Mouse (Mus musculus) limb, embryonic 11.5 days (tissue): ENCODE results near the gene Il17ra. TPM values are rescaled to one million over a fixed set of nuclear protein-coding genes. Genes with fewer than 3 reads are reported as not detected.

Experiments used
- ATAC-seq: fragments of 200-750 bp; cut with Nextera tagmentation; 2 replicates; pipeline ENCODE4 v1.8.0; 2017; ENCODE audit warnings: low read depth; ENCODE audit not compliant: insufficient number of reproducible peaks, low FRiP score, low TSS enrichment
- DNase-seq: peaks from one replicate; pipeline ENCODE4 v3.0.0-alpha.2; 2015; ENCODE audit warnings: low spot score
- H3K27ac ChIP-seq: fragments of 300-500 bp; sonication (generic); replicated peaks from 2 replicates; pipeline ENCODE4 v1.5.1; 2014; ENCODE audit warnings: low read depth, mild to moderate bottlenecking, low read length
- H3K27me3 ChIP-seq: fragments of 300-500 bp; sonication (generic); 2 replicates; pipeline ENCODE4 v1.6.1; 2014; ENCODE audit warnings: mild to moderate bottlenecking, low read length, mixed read lengths; ENCODE audit not compliant: control insufficient read depth, insufficient read depth
- H3K36me3 ChIP-seq: fragments of 300-500 bp; sonication (generic); 2 replicates; pipeline ENCODE4 v1.6.1; 2014; ENCODE audit warnings: mild to moderate bottlenecking, low read length, moderate library complexity, mixed read lengths; ENCODE audit not compliant: control insufficient read depth, insufficient read depth
- H3K4me1 ChIP-seq: fragments of 300-500 bp; sonication (generic); 2 replicates; pipeline ENCODE4 v1.6.1; 2014; ENCODE audit warnings: low read length, mixed read lengths; ENCODE audit not compliant: control insufficient read depth, insufficient read depth
- H3K4me2 ChIP-seq: fragments of 300-500 bp; sonication (generic); 2 replicates; pipeline ENCODE4 v1.6.1; 2014; ENCODE audit warnings: low read depth, mild to moderate bottlenecking, moderate library complexity; ENCODE audit not compliant: severe bottlenecking
- H3K4me3 ChIP-seq: fragments of 300-500 bp; sonication (generic); 2 replicates; pipeline ENCODE4 v1.5.1; 2014; ENCODE audit warnings: low read depth, low read length
- H3K9ac ChIP-seq: fragments of 300-500 bp; sonication (generic); 2 replicates; pipeline ENCODE4 v1.6.1; 2014; ENCODE audit warnings: mild to moderate bottlenecking, low read length
- H3K9me3 ChIP-seq: fragments of 300-500 bp; sonication (generic); 2 replicates; pipeline ENCODE4 v1.6.1; 2016; ENCODE audit warnings: low read length; ENCODE audit not compliant: control insufficient read depth
- WGBS: fragments of 180-500 bp; shearing (Covaris S2); extraction: QIAGEN DNeasy Blood & Tissue Kit; methylation state at CpG from one replicate; pipeline ENCODE4 v1.1.7; 2014; 5-methylcytosine and 5-hydroxymethylcytosine counted together
- polyA plus RNA-seq: library from polyadenylated mRNA; unstranded; fragments of >200 nt; fragmentation: Nextera tagmentation; extraction: Ambion mirVana; gene quantifications from 2 replicates; pipeline ENCODE4 v1.2.1, GENCODE M21; 2014

Gene Il17ra
- polyA plus RNA-seq, 1 experiment from 2014 or later = 1.9 TPM

DNA sequence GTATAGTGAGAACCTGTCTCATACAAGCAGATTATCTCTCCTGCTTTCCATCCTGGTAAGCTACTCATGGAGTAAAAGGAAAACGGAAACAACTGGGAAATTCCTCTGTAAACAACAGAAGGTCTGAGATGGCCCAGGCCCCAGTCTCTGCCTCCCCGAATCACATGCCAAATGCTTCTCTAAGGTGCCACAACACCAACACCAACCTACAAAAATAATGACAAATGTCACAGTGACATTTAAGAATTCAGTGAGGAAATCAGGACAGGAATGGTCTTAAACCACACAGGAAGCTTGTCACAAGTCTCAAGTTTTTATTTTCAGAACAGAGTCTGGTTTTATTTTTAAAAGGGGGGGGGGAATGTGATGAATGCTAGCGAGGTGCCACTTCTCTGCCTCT, 25.6 kb downstream of the Il17ra start:
- DNase-seq = no peak
- Histone ChIP-seq H3K4me2 (no peak overlapping the region), H3K9ac (no peak overlapping the region), H3K9me3 (no peaks in the 10 kb centered on the region), H3K36me3 (no peaks in the 10 kb centered on the region), H3K4me1 (peaks cover 11% of the 10 kb centered on the region), H3K27ac (no peak overlapping the region), H3K27me3 (peaks cover 24% of the 10 kb centered on the region), H3K4me3 (no peak overlapping the region)
- 68% methylated on average over 3 of the region's 3 CpGs for WGBS
- no peak for ATAC-seq

DNA sequence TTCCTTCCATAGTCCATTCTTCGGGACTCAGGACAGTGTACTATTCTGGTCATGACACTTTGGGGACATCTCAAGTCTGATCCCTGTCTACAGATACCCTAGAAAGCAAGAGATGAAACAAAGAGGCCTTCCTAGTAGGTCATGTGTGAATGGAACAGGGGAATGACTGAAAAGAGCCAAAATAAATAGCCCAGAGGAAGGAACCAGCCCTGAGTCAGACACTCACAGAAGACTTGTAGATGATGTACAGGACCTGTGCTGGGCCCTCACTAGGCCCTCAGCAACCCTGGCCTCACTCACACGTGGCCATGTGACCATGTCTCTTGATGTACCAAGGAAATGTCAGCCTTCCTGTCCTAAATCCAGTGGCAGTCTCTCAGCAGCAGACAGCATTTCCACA, 26.4 kb downstream of the Il17ra start:
- no peak overlapping the region for H3K9ac ChIP-seq
- no peaks in the 10 kb centered on the region for H3K9me3 ChIP-seq
- H3K27ac ChIP-seq = no peak overlapping the region
- WGBS = 61% methylated on average over 2 of the region's 2 CpGs
- no peak overlapping the region for H3K4me2 ChIP-seq
- H3K36me3 ChIP-seq = no peaks in the 10 kb centered on the region
- no peak for DNase-seq
- H3K4me1 ChIP-seq = peaks cover 13% of the 10 kb centered on the region
- H3K4me3 ChIP-seq = no peak overlapping the region
- ATAC-seq = no peak
- H3K27me3 ChIP-seq = peaks cover 25% of the 10 kb centered on the region

DNA sequence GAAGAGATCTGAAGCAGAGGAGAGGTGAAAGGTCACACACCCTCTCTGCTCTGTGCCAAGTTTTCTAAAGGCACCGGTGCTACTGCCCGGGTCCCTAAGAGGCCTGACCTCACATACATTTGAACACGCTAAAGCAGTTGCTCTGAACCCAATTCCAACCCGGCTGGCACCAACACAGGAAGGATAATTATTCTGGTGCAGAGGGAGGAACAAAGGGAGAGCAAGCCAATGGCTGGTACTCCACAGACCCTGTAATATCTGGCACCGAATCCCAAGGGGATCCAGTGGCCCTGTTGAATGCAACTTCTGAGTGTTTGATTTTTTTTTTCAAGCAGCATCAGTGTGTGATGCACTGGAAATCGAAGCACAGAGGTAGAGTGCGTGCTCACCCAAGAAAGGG, 28.0 kb downstream of the Il17ra start:
- Histone ChIP-seq H3K9me3 (no peaks in the 10 kb centered on the region), H3K27me3 (peaks cover 29% of the 10 kb centered on the region), H3K36me3 (no peaks in the 10 kb centered on the region), H3K4me1 (peaks cover 15% of the 10 kb centered on the region), H3K4me2 (no peak overlapping the region), H3K9ac (no peak overlapping the region), H3K4me3 (no peak overlapping the region), H3K27ac (no peak overlapping the region)
- WGBS = 52% methylated on average over 7 of the region's 7 CpGs
- ATAC-seq = no peak
- no peak for DNase-seq

DNA sequence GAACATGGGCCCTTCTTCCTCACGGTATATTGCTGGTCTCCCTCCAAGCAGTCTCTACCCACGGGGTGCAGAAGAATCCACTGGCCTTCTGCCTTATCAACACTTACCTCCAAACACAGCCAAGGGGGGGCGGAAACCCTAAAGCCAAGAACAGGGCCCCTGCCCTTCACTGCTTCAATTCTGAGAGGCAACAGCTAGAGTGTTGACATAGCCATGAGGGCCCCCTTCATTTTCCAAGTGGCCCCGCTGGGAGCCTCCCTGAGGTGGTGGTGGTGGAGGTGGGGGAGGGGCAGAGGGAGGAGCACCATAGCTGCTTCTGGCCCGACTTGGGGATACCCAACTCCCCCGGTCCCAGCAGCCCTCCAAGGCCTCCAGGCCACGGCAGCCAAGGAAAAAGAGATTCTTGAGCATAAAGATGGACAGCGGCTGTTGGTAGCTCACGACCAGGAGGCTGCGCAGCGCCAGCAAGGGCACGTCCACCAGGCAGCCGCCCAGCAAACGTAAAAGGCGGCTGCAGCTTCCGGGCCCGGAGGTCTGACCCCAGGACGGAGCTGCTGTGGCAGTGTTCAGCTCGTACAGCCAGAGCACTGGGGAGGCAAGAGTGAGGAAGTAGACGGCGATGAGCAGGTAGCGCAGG, 28.9 kb downstream of the Il17ra start:
- 0 out of 2 replicates have a peak, but pooled peaks have one; percentile 2 for ATAC-seq
- H3K4me1 ChIP-seq = peaks cover 15% of the 10 kb centered on the region
- no peak for DNase-seq
- 11% methylated on average over 22 of the region's 22 CpGs for WGBS
- peaks cover 29% of the 10 kb centered on the region for H3K27me3 ChIP-seq
- H3K36me3 ChIP-seq = no peaks in the 10 kb centered on the region
- peak overlapping the region; percentile 72 for H3K4me3 ChIP-seq
- H3K9me3 ChIP-seq = no peaks in the 10 kb centered on the region
- H3K27ac ChIP-seq = no peak overlapping the region
- no peak overlapping the region for H3K9ac ChIP-seq
- H3K4me2 ChIP-seq = peak overlapping the region; percentile 99

DNA sequence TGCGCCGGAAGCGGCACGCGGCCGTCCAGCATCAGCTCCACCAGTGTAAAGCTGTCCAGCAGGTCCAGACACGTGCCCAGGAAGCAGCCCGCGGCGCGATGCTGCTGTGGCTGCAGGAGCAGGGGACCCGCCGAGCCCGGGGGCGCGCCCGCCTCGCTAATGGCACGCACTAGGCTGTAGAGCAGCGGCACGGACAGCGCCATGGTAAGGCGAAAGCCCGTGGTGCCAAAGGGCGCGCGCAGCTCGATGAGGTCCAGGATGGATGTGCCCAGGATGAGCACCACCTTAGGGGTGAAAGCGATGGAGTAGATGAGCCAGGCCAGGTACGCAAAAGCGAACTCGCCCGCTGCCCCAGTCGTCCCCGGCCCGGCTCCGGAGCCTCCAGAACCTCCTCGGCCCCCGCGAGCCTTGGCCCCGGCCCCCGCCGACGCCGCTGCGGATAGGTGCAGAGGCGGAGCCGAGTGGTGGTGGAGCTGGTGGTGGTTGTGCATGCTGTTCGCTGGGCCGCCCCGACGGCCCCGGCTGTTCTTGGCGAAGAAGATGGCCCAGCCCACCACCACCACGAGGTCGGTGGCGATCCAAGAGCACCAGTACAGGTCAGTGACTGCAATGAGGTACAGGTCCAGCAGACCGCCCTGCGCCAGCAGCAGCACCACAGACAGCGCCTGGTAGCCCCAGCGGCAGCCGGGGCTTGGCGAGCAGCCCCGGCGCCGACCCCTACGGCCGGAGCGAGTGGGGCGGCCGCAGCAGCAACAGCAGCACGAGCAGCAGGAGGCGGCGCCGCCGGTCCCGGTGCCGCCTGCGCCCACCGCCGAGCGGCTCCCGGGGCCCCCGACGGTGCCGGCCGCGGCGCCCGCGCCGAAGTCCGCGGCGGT, 29.7 kb downstream of the Il17ra start:
- peaks cover 29% of the 10 kb centered on the region for H3K27me3 ChIP-seq
- H3K27ac ChIP-seq = no peak overlapping the region
- DNase-seq (peak; percentile 67), ATAC-seq (peak; percentile 26; the same call in 1 of the 2 replicates)
- WGBS = 1% methylated on average over 85 of the region's 95 CpGs
- H3K9me3 ChIP-seq = no peaks in the 10 kb centered on the region
- peak overlapping the region; percentile 72 for H3K4me3 ChIP-seq
- peaks cover 15% of the 10 kb centered on the region for H3K4me1 ChIP-seq
- no peaks in the 10 kb centered on the region for H3K36me3 ChIP-seq
- H3K4me2 ChIP-seq = peak overlapping the region; percentile 99
- H3K9ac ChIP-seq = peak overlapping the region; percentile 63

DNA sequence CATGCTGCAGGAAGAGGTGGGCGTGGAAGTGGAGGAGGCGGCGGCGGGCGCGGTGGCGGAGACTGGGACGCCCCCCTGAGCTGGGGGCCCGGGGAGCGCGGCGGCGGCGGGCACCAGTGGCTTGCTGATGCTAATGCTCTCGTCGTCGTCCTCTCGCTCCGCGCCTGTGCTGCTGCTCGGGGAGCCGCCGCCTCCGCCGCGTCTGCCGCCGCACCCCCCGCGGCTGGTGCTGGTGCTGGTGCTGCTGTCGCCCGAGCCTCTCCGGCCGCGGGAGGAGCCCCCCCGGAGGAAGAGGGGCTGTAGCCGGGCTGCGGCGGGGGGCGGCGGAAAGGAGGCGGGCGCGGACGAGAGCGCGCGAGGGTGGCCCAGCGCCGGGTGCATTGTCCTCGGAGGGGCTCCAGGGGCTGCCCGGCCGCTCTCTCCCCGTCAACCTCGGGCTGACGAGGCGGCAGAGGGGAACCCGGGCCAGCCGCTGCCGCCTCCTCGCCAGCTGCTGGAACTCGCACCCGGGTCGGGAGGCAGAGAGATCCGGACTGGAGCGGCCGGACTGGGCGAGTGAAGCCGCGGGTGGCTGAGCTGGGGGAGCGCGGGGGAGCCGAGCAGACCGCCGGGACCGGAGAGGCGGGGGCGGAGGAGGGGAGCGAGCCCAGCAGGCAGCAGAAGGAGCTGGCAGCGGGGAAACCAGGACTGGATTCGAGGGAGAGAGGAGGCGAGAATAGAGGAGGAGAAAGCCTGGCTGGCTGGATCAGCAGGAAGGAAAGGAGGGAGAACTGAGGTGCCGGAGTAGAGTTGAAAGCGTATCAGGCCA, 30.5 kb downstream of the Il17ra start, which contains the start of gene Tmem121b:
Tmem121b (minus strand) TSS at position 434 of the 808 bp plus-strand sequence.
- under 1% methylated on average over 69 of the region's 84 CpGs for WGBS
- Histone ChIP-seq H3K9ac (peak within 1 kb of the TSS; percentile 63), H3K27ac (no peak within 1 kb of the TSS), H3K27me3 (peaks cover 29% of the 10 kb centered on the region), H3K4me2 (peak within 1 kb of the TSS; percentile 99), H3K4me1 (peaks cover 15% of the 10 kb centered on the region), H3K36me3 (no peaks in the 10 kb centered on the region), H3K4me3 (peak within 1 kb of the TSS; percentile 72), H3K9me3 (no peaks in the 10 kb centered on the region)
- DNase-seq = peak; percentile 84
- peak; percentile 61 for ATAC-seq

DNA sequence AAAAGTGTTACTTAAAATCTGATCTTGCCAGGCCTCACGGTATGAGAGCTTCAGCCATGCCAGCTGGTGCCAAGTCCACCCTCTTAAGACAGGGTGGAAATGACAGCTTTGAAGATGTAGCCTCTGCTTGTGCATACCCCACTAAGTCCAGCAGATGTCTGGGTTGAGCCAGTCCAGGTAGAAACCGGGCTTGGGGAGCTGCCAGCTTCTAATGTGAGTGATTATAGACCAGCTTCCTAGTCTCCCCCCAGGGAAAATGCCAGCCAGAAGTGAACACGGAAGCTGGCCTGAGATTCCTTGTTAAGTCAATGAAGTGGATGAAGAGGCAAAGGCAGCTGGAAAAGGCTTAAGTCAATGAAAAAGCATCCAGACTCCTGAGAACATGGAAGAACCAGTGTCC, 33.5 kb downstream of the Il17ra start:
- Histone ChIP-seq H3K9ac (no peak overlapping the region), H3K9me3 (no peaks in the 10 kb centered on the region), H3K36me3 (no peaks in the 10 kb centered on the region), H3K4me2 (no peak overlapping the region), H3K4me3 (no peak overlapping the region), H3K27me3 (peaks cover 26% of the 10 kb centered on the region), H3K27ac (no peak overlapping the region), H3K4me1 (peaks cover 15% of the 10 kb centered on the region)
- ATAC-seq (no peak), DNase-seq (no peak)
- 68% methylated on average over 3 of the region's 3 CpGs for whole genome bisulfite sequencing

DNA sequence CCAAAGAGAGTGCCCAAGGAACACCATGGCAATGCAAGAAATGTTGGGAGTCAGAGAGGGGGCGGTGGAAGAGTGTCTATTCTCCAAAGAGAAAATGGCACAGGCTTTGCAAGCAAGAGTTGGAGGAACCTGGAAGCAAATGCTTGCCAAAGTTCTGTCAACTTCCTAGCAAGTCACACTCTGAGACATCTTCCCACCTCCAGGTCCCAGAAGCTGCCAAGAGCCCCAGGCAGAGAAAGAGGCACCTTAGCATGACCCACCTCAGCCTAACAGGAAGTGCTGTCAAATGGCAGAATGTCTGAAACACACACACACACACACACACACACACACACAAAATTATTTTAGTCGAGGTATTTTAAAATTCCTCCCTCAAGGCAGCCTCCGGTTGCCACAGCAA, 41.0 kb downstream of the Il17ra start:
- H3K4me2 ChIP-seq = no peak overlapping the region
- H3K27me3 ChIP-seq = no peaks in the 10 kb centered on the region
- H3K4me3 ChIP-seq = no peak overlapping the region
- WGBS = 72% methylated on average over 3 of the region's 3 CpGs
- no peak for ATAC-seq
- no peak overlapping the region for H3K27ac ChIP-seq
- no peaks in the 10 kb centered on the region for H3K36me3 ChIP-seq
- DNase-seq = no peak
- H3K9ac ChIP-seq = no peak overlapping the region
- H3K9me3 ChIP-seq = no peaks in the 10 kb centered on the region
- no peaks in the 10 kb centered on the region for H3K4me1 ChIP-seq
